Mouse (Mus musculus) kidney, postnatal 0 days (tissue): ENCODE measurements around the gene Usp47. TPM values are rescaled to one million over a fixed set of nuclear protein-coding genes. Genes with fewer than 3 reads are reported as not detected.

Experiments
- ATAC-seq: fragments of 200-750 bp; cut with Nextera tagmentation; replicated peaks from 2 replicates; pipeline ENCODE4 v1.8.0; 2017; ENCODE audit warnings: low read depth, moderate number of reproducible peaks, moderate TSS enrichment, moderate library complexity; ENCODE audit not compliant: low FRiP score
- DNase-seq: peaks from one replicate; pipeline ENCODE4 v3.0.0-alpha.2; 2016; ENCODE audit warnings: low spot score
- H3K27ac ChIP-seq: fragments of 300-500 bp; sonication (generic); 2 replicates; pipeline ENCODE4 v1.5.1; 2014; ENCODE audit warnings: mild to moderate bottlenecking
- H3K27me3 ChIP-seq: fragments of 300-500 bp; sonication (generic); 2 replicates; pipeline ENCODE4 v1.6.1; 2014; ENCODE audit warnings: low read length, mixed read lengths; ENCODE audit not compliant: insufficient read depth
- H3K36me3 ChIP-seq: fragments of 300-500 bp; sonication (generic); 2 replicates; pipeline ENCODE4 v1.6.1; 2014; ENCODE audit warnings: low read length, mixed read lengths; ENCODE audit not compliant: insufficient read depth
- H3K4me1 ChIP-seq: fragments of 300-500 bp; sonication (generic); replicated peaks from 2 replicates; pipeline ENCODE4 v1.6.1; 2014; ENCODE audit warnings: antibody characterized with exemption, low read length, mixed read lengths; ENCODE audit not compliant: insufficient read depth
- H3K4me2 ChIP-seq: fragments of 300-500 bp; sonication (generic); 2 replicates; pipeline ENCODE4 v1.6.1; 2014; ENCODE audit warnings: mild to moderate bottlenecking, low read length, moderate library complexity, mixed read lengths
- H3K4me3 ChIP-seq: fragments of 300-500 bp; sonication (generic); replicated peaks from 2 replicates; pipeline ENCODE4 v1.5.1; 2014; ENCODE audit warnings: low read depth, low read length
- H3K9ac ChIP-seq: fragments of 300-500 bp; sonication (generic); 2 replicates; pipeline ENCODE4 v1.6.1; 2014; ENCODE audit warnings: low read depth, low read length
- H3K9me3 ChIP-seq: fragments of 300-500 bp; sonication (generic); replicated peaks from 2 replicates; pipeline ENCODE4 v1.6.1; 2016; ENCODE audit warnings: low read length, inconsistent platforms, mixed read lengths
- CTCF ChIP-seq: IDR thresholded peaks from 2 replicates; pipeline ENCODE4 v1.5.1; 2016; ENCODE audit warnings: antibody characterized with exemption, low read depth, mild to moderate bottlenecking, moderate library complexity
- WGBS: fragments of 180-500 bp; shearing (Covaris S2); extraction: QIAGEN DNeasy Blood & Tissue Kit; methylation state at CpG from one replicate; pipeline ENCODE4 v1.1.7; 2014; 5-methylcytosine and 5-hydroxymethylcytosine counted together
- polyA plus RNA-seq: library from polyadenylated mRNA; unstranded; fragments of >200 nt; fragmentation: Nextera tagmentation; extraction: Ambion mirVana; gene quantifications from 2 replicates; pipeline ENCODE4 v1.2.1, GENCODE M21; 2015

Gene Usp47
- polyA plus RNA-seq, 1 experiment from 2014 or later, result 37.3 TPM

GRCm38 (mm10) chr7:112110638-112111372, 87.5 kb downstream of the Usp47 start:
- no peak for ATAC-seq
- DNase-seq, result no peak
- peaks cover 46% of the 10 kb centered on the region for H3K36me3 ChIP-seq

GRCm38 (mm10) chr7:112117501-112117900, 94.2 kb downstream of the Usp47 start:
- Histone ChIP-seq H3K4me3 (no peak overlapping the region), H3K27me3 (no peaks in the 10 kb centered on the region), H3K9ac (no peak overlapping the region), H3K27ac (no peak overlapping the region), H3K9me3 (no peaks in the 10 kb centered on the region), H3K4me1 (peaks cover 7% of the 10 kb centered on the region), H3K4me2 (no peak overlapping the region), H3K36me3 (0 out of 2 replicates have a peak, but pooled peaks cover 3% of the 10 kb centered on the region)
- DNase-seq, result no peak
- no peak for TF ChIP-seq CTCF
- 74% methylated on average over 7 of the region's 7 CpGs for WGBS
- ATAC-seq, result no peak

More at GRCm38 (mm10) chr7:112110638-112111372, 87.5 kb downstream of the Usp47 start:
- H3K4me2 ChIP-seq, result no peak overlapping the region
- H3K9me3 ChIP-seq, result no peaks in the 10 kb centered on the region
- no peaks in the 10 kb centered on the region for H3K27me3 ChIP-seq
- H3K4me3 ChIP-seq, result no peak overlapping the region
- no peaks in the 10 kb centered on the region for H3K4me1 ChIP-seq
- H3K9ac ChIP-seq, result no peak overlapping the region
- TF ChIP-seq CTCF, result no peak
- WGBS, result 78% methylated on average over 19 of the region's 19 CpGs
- H3K27ac ChIP-seq, result no peak overlapping the region

- Histone ChIP-seq H3K4me2 (no peak overlapping the region), H3K9me3 (no peaks in the 10 kb centered on the region), H3K4me1 (peaks cover 7% of the 10 kb centered on the region), H3K36me3 (no peaks in the 10 kb centered on the region), H3K27ac (no peak overlapping the region), H3K27me3 (no peaks in the 10 kb centered on the region), H3K4me3 (no peak overlapping the region), H3K9ac (no peak overlapping the region)
- WGBS, result 77% methylated on average over 7 of the region's 7 CpGs
- ATAC-seq, result no peak
- no peak for DNase-seq
- no peak for TF ChIP-seq CTCF
Measured at GRCm38 (mm10) chr7:112118086-112118485, 94.8 kb downstream of the Usp47 start.

GRCm38 (mm10) chr7:112119248-112119647, 95.9 kb downstream of the Usp47 start:
- no peaks in the 10 kb centered on the region for H3K9me3 ChIP-seq
- H3K4me3 ChIP-seq, result no peak overlapping the region
- H3K4me1 ChIP-seq, result peaks cover 7% of the 10 kb centered on the region
- 73% methylated on average over 7 of the region's 7 CpGs for WGBS
- ATAC-seq (no peak), DNase-seq (no peak)
- H3K9ac ChIP-seq, result no peak overlapping the region
- H3K27me3 ChIP-seq, result no peaks in the 10 kb centered on the region
- H3K27ac ChIP-seq, result no peak overlapping the region
- H3K4me2 ChIP-seq, result no peak overlapping the region
- TF ChIP-seq CTCF, result no peak
- no peaks in the 10 kb centered on the region for H3K36me3 ChIP-seq

- H3K4me3 ChIP-seq, result no peak overlapping the region
- H3K4me2 ChIP-seq, result no peak overlapping the region
- no peaks in the 10 kb centered on the region for H3K36me3 ChIP-seq
- H3K27ac ChIP-seq, result no peak overlapping the region
- TF ChIP-seq CTCF, result no peak
- H3K27me3 ChIP-seq, result no peaks in the 10 kb centered on the region
- 69% methylated on average over 11 of the region's 11 CpGs for WGBS
- no peaks in the 10 kb centered on the region for H3K9me3 ChIP-seq
- peaks cover 7% of the 10 kb centered on the region for H3K4me1 ChIP-seq
- ATAC-seq (0 out of 2 replicates have a peak, but pooled peaks have one; percentile 33), DNase-seq (peak; percentile 69)
- H3K9ac ChIP-seq, result no peak overlapping the region
Measured at GRCm38 (mm10) chr7:112120861-112121810, 97.8 kb downstream of the Usp47 start.

- H3K9ac ChIP-seq, result no peak overlapping the region
- TF ChIP-seq CTCF, result no peak
- no peaks in the 10 kb centered on the region for H3K27me3 ChIP-seq
- DNase-seq (no peak), ATAC-seq (no peak)
- H3K4me1 ChIP-seq, result peaks cover 7% of the 10 kb centered on the region
- H3K9me3 ChIP-seq, result no peaks in the 10 kb centered on the region
- 82% methylated on average over 11 of the region's 11 CpGs for WGBS
- H3K4me3 ChIP-seq, result no peak overlapping the region
- H3K4me2 ChIP-seq, result no peak overlapping the region
- H3K27ac ChIP-seq, result no peak overlapping the region
- H3K36me3 ChIP-seq, result no peaks in the 10 kb centered on the region
Measured at GRCm38 (mm10) chr7:112121866-112122500, 98.7 kb downstream of the Usp47 start.
